ENCODE assay signal across 24 mouse cellular contexts in the genomic region with DNA sequence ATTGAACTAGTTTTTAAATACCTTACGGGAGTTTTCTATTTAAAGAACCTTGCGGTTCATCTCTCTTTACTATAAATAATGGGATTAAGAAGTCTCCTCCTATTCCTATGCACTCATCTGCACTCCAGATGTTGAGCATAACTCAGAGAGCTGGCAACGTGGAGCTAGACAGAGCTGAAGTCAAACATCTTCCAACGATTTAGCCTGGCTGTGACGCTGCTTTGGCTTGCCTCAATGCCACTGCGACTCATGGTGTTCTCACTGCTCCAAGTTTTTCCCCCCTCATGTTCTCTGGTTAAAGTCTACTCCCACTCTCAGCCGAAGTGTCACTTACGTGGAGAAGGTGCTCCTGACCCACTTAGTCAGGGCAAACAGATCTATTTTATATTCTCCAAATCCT.
DNase-seq lines count a peak whose midpoint lies in the region; ATAC-seq lines count a peak whose summit lies in the region.
"Had no signal": no experiment of that assay in that cellular context is flagged by ENCODE, and none has a peak within 500 bp of the region (broad histone marks: within the 10 kb centered on the region; RNA-seq: fewer than 3 reads in every experiment).

No protein-coding gene starts in this region.

- H3K9ac ChIP-seq in embryonic facial prominence, embryonic 11.5 days (replicated peaks; ENCODE audit: low read length), result no peak overlapping the region
- no peak overlapping the region for H3K9ac ChIP-seq in intestine, embryonic 16.5 days (ENCODE audit: low read depth, low read length)
- H3K9ac ChIP-seq: embryonic facial prominence, embryonic 12.5 days; forebrain, embryonic 13.5 days; forebrain, postnatal 0 days; heart, embryonic 15.5 days; hindbrain, embryonic 13.5 days; intestine, embryonic 15.5 days had no signal

- H3K4me2 ChIP-seq in embryonic facial prominence, embryonic 11.5 days (ENCODE audit: low read depth, low read length), result no peak overlapping the region
- H3K4me2 ChIP-seq in intestine, embryonic 16.5 days (ENCODE audit: low read depth, low read length), result no peak overlapping the region
- H3K4me2 ChIP-seq: embryonic facial prominence, embryonic 12.5 days; forebrain, embryonic 13.5 days; heart, embryonic 11.5 days; heart, embryonic 15.5 days; hindbrain, embryonic 13.5 days; intestine, embryonic 15.5 days had no signal

- DNase-seq in embryonic facial prominence, embryonic 11.5 days (ENCODE audit: low spot score), result peak; percentile 42
- DNase-seq in embryonic facial prominence, embryonic 10.5 days (ENCODE audit: low spot score), result no peak
- DNase-seq in right cerebral cortex, adult 18-20 months, result peak; percentile 34
- DNase-seq in right cerebral cortex, postnatal 36 days (ENCODE audit: low spot score in 2 of 2), result no peak
- DNase-seq in mesoderm, embryonic 11.5 days (ENCODE audit: low read depth, low spot score), result peak; percentile 47
- DNase-seq in left cerebral cortex, postnatal 4 days, result no peak
- DNase-seq: adrenal gland, adult 8-10 months; adrenal gland, postnatal 36 days; cerebellum, adult 11 months; cerebellum, adult 9-10 months; cerebellum, postnatal 25 days; forebrain, postnatal 0 days; gastrocnemius, postnatal 36 days; heart, adult 2 months; heart, postnatal 14 days had no signal

- 68% methylated on average over 8 of the region's 8 CpGs for WGBS in embryonic facial prominence, embryonic 11.5 days
- WGBS in embryonic facial prominence, embryonic 10.5 days, result 78% methylated on average over 8 of the region's 8 CpGs
- WGBS in intestine, embryonic 16.5 days, result 57% methylated on average over 8 of the region's 8 CpGs

- no peaks in the 10 kb centered on the region for H3K9me3 ChIP-seq in embryonic facial prominence, embryonic 11.5 days (replicated peaks; ENCODE audit: control insufficient read depth, low read length)
- H3K9me3 ChIP-seq in embryonic facial prominence, embryonic 10.5 days, result no peaks in the 10 kb centered on the region
- H3K9me3 ChIP-seq in intestine, embryonic 16.5 days (ENCODE audit: control insufficient read depth, low read length), result no peaks in the 10 kb centered on the region
- H3K9me3 ChIP-seq: embryonic facial prominence, embryonic 12.5 days; forebrain, embryonic 13.5 days; heart, embryonic 15.5 days; hindbrain, embryonic 13.5 days; intestine, embryonic 15.5 days had no signal

- no peak overlapping the region for H3K27ac ChIP-seq in embryonic facial prominence, embryonic 11.5 days (replicated peaks; ENCODE audit: low read depth, low read length)
- H3K27ac ChIP-seq in embryonic facial prominence, embryonic 10.5 days (replicated peaks), result no peak overlapping the region
- H3K27ac ChIP-seq in intestine, embryonic 16.5 days (ENCODE audit: low read length), result no peak overlapping the region
- H3K27ac ChIP-seq: embryonic facial prominence, embryonic 12.5 days; forebrain, embryonic 13.5 days; heart, adult 2 months; heart, embryonic 15.5 days; hindbrain, embryonic 13.5 days; hindbrain, postnatal 0 days; intestine, embryonic 15.5 days had no signal

- intact Hi-C loops in left cerebral cortex, postnatal 4 days (cut with DNase I), result no loop called here

- ATAC-seq in embryonic facial prominence, embryonic 11.5 days (replicated peaks; ENCODE audit: insufficient number of reproducible peaks, low FRiP score, low TSS enrichment, low read depth), result no peak
- no peak for ATAC-seq in intestine, embryonic 16.5 days
- ATAC-seq: forebrain, embryonic 13.5 days; forebrain, postnatal 0 days; hindbrain, postnatal 0 days; intestine, embryonic 15.5 days had no signal

- H3K4me1 ChIP-seq in embryonic facial prominence, embryonic 11.5 days (ENCODE audit: control insufficient read depth, insufficient read depth, low read length), result peaks cover under 1% of the 10 kb centered on the region; the same call in 1 of the 2 replicates
- H3K4me1 ChIP-seq in embryonic facial prominence, embryonic 10.5 days, result peaks cover 9% of the 10 kb centered on the region
- peaks cover 2% of the 10 kb centered on the region for H3K4me1 ChIP-seq in intestine, embryonic 16.5 days (ENCODE audit: control insufficient read depth, insufficient read depth, low read length)
- H3K4me1 ChIP-seq: heart, embryonic 15.5 days had no signal

- H3K27me3 ChIP-seq in embryonic facial prominence, embryonic 11.5 days (ENCODE audit: control insufficient read depth, insufficient read depth, low read length), result no peaks in the 10 kb centered on the region
- no peaks in the 10 kb centered on the region for H3K27me3 ChIP-seq in embryonic facial prominence, embryonic 10.5 days (replicated peaks; ENCODE audit: low read depth, poor library complexity, severe bottlenecking)
- H3K27me3 ChIP-seq in intestine, embryonic 16.5 days (replicated peaks; ENCODE audit: control insufficient read depth, insufficient read depth, low read length), result no peaks in the 10 kb centered on the region
- H3K27me3 ChIP-seq: CH12.LX; embryonic facial prominence, embryonic 12.5 days; forebrain, embryonic 13.5 days; heart, embryonic 15.5 days; hindbrain, embryonic 13.5 days; intestine, embryonic 15.5 days had no signal

- H3K4me3 ChIP-seq in embryonic facial prominence, embryonic 11.5 days (ENCODE audit: low read depth, low read length), result no peak overlapping the region
- H3K4me3 ChIP-seq in embryonic facial prominence, embryonic 10.5 days, result no peak overlapping the region
- no peak overlapping the region for H3K4me3 ChIP-seq in intestine, embryonic 16.5 days (ENCODE audit: low read length)
- H3K4me3 ChIP-seq: embryonic facial prominence, embryonic 12.5 days; forebrain, embryonic 13.5 days; heart, adult 2 months; heart, embryonic 15.5 days; hindbrain, embryonic 13.5 days; intestine, embryonic 15.5 days had no signal

- no peaks in the 10 kb centered on the region for H3K36me3 ChIP-seq in embryonic facial prominence, embryonic 11.5 days (replicated peaks; ENCODE audit: control insufficient read depth, insufficient read depth, low read depth, low read length)
- H3K36me3 ChIP-seq in embryonic facial prominence, embryonic 10.5 days (replicated peaks), result no peaks in the 10 kb centered on the region
- no peaks in the 10 kb centered on the region for H3K36me3 ChIP-seq in intestine, embryonic 16.5 days (ENCODE audit: control insufficient read depth, insufficient read depth, low read length)
- H3K36me3 ChIP-seq: embryonic facial prominence, embryonic 12.5 days; heart, embryonic 15.5 days; hindbrain, embryonic 13.5 days; intestine, embryonic 15.5 days had no signal

Comparison
In these comparisons a context has a peak if more than half of its experiments do, and no peak if none do; other contexts are left out.
1. DNase-seq: peak in embryonic facial prominence, embryonic 11.5 days (single experiment), right cerebral cortex, adult 18-20 months (single experiment) and mesoderm, embryonic 11.5 days (single experiment); none in embryonic facial prominence, embryonic 10.5 days (single experiment), right cerebral cortex, postnatal 36 days (0 of 2) and left cerebral cortex, postnatal 4 days (single experiment).